Mouse (Mus musculus): ENCODE measurements at regions not wholly inside any gene's neighbourhood (a gene's known extent, or its start where the extent isn't known, plus 50 kb on each side); places are given as distances from the start of the nearest gene placed in this dataset.

DNA sequence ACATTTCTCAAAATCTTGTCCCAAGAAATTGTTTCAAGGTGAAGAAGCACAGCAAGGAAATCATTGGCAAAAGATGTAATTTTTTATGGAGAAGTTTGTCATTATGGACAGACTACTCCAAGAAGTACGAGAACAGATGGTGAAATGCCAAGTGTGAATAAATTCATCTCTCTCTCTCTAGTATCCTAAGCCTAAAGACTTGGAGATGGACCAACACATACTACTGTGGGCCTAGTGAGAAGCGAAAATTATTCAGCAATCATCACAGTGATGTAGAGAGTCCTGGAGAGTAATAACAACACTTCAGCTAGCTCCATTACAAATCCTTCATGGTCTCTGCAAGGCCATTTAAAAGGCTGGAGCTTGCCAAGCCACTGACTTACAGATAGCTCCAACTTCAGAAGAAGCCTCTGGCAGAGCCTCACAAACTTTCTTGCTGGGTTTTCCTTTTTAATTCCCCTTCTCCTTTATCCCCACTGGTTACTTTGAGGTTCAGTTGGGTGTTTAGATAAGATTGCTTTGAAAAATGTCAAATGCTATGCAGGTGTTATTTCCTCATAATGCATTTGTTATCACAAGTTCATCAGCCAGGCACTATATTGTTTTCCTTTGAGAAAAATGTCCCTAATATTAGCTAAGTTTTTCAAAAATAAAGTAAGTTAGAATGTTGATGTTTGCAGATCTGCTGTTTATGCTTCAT is 330.9 kb upstream of the Mgat4c start:
- Histone ChIP-seq H3K4me2 (replicated peaks) (no peak overlapping the region), H3K36me3 (no peaks in the 10 kb centered on the region), H3K4me3 (no peak overlapping the region), H3K27ac (replicated peaks) (no peak overlapping the region), H3K9me3 (no peaks in the 10 kb centered on the region), H3K4me1 (no peaks in the 10 kb centered on the region), H3K27me3 (no peaks in the 10 kb centered on the region), H3K9ac (replicated peaks) (no peak overlapping the region)
- 60% methylated on average over 2 of the region's 2 CpGs for WGBS
- ATAC-seq (replicated peaks), result peak; percentile 91

DNA sequence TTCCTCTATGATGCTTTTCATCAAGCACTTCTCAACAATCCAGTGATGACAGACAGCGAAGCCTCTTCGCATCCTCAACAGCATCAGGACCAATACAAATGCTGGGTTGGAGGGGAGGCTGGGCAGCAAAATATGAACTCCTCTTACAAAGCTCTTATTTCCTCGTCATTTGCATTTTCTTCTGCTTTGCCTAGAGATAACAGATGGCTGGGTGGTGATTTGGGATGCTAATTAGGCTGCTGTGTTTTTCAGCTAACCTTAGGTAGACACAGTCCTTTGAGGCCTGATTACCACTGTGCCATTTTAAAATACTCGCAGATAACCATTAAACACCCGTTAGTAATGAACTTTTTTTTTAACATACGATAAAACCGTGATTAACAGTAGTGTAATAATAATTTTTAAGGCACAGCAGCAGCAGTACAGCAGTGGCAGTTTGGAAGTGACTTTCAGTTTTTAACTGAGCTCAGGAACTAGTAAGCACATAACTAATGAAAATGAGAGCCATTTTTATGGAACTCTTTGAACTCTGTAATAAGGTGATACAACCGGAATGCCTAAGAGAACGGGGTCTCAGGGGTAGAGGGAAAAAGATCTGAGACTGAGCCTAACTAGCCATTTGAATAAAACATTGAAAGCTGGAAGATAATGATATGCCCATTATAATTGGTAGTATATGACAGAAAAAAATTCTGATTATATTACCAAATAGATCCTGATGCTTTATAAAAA is 307.3 kb upstream of the Mgat4c start:
- H3K9me3 ChIP-seq, result no peaks in the 10 kb centered on the region
- no peaks in the 10 kb centered on the region for H3K36me3 ChIP-seq
- no peak overlapping the region for H3K9ac ChIP-seq (replicated peaks)
- H3K4me2 ChIP-seq (replicated peaks), result peak overlapping the region; percentile 8; the same call in 1 of the 2 replicates
- WGBS, result 32% methylated on average over 9 of the region's 9 CpGs
- no peak overlapping the region for H3K4me3 ChIP-seq
- H3K27ac ChIP-seq (replicated peaks), result peak overlapping the region; percentile 82
- H3K27me3 ChIP-seq, result no peaks in the 10 kb centered on the region
- ATAC-seq (replicated peaks), result peak; percentile 97
- H3K4me1 ChIP-seq, result peaks cover 12% of the 10 kb centered on the region

DNA sequence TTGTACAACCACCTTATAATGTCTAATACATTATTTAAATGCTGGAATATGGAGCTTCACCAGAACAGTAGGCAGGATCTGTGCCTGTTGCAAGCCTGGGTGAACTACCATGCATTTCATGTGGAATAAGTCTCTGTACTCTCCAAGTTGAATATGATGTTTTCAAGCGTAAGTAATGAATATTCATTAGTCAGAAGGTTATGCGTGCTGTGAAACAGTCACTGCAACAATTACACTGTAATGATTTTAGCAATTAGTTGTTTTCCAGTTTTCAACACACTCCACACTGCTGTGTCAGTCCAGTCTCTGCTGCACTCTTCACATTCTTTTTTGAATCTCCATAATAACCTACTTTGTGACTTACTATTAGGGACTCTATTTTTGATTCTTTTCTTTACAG is 287.9 kb upstream of the Mgat4c start:
- ATAC-seq (replicated peaks), result peak; percentile 41; the same call in 1 of the 2 replicates
- Histone ChIP-seq H3K4me1 (no peaks in the 10 kb centered on the region), H3K27me3 (no peaks in the 10 kb centered on the region), H3K4me2 (replicated peaks) (no peak overlapping the region), H3K27ac (replicated peaks) (no peak overlapping the region), H3K36me3 (no peaks in the 10 kb centered on the region), H3K4me3 (no peak overlapping the region), H3K9me3 (no peaks in the 10 kb centered on the region), H3K9ac (replicated peaks) (no peak overlapping the region)
- whole genome bisulfite sequencing, result 28% methylated on average over 2 of the region's 2 CpGs

GRCm38 (mm10) chr10:101399206-101399605 is 282.1 kb upstream of the Mgat4c start:
- no peaks in the 10 kb centered on the region for H3K4me1 ChIP-seq
- no peak overlapping the region for H3K9ac ChIP-seq (replicated peaks)
- WGBS, result 58% methylated on average over 3 of the region's 3 CpGs
- H3K27me3 ChIP-seq, result no peaks in the 10 kb centered on the region
- no peaks in the 10 kb centered on the region for H3K9me3 ChIP-seq
- peak; percentile 76 for ATAC-seq (replicated peaks)
- H3K36me3 ChIP-seq, result no peaks in the 10 kb centered on the region
- no peak overlapping the region for H3K27ac ChIP-seq (replicated peaks)
- no peak overlapping the region for H3K4me3 ChIP-seq
- no peak overlapping the region for H3K4me2 ChIP-seq (replicated peaks)

DNA sequence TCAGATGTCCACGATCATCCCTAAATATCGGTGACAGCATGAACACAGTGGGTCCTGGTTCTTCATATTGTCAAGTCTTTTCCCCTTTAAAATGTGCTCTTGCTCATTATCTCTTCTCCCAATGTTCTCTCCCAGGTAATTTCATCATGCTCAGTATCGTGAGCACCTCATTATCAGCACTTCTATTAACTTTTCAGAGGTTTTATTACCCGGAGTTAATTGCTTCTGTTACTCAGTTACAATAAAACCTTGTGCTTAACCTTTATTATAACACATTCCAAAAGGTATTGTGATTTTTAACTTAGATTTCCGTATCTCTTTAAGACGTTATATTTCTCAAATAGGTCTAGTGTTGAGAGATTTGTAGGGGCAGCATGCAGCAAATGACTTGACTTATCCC is 266.0 kb upstream of the Mgat4c start:
- Histone ChIP-seq H3K9me3 (no peaks in the 10 kb centered on the region), H3K27ac (replicated peaks) (no peak overlapping the region), H3K4me1 (no peaks in the 10 kb centered on the region), H3K9ac (replicated peaks) (no peak overlapping the region), H3K36me3 (no peaks in the 10 kb centered on the region), H3K4me3 (no peak overlapping the region), H3K27me3 (no peaks in the 10 kb centered on the region), H3K4me2 (replicated peaks) (no peak overlapping the region)
- ATAC-seq (replicated peaks), result no peak
- 70% methylated on average over 6 of the region's 6 CpGs for WGBS

- no peaks in the 10 kb centered on the region for H3K27me3 ChIP-seq
- WGBS, result 25% methylated on average over 4 of the region's 4 CpGs
- no peak overlapping the region for H3K4me3 ChIP-seq
- no peak overlapping the region for H3K9ac ChIP-seq (replicated peaks)
- H3K27ac ChIP-seq (replicated peaks), result no peak overlapping the region
- H3K4me1 ChIP-seq, result 0 out of 2 replicates have a peak, but pooled peaks cover 3% of the 10 kb centered on the region
- H3K36me3 ChIP-seq, result no peaks in the 10 kb centered on the region
- H3K4me2 ChIP-seq (replicated peaks), result no peak overlapping the region
- no peaks in the 10 kb centered on the region for H3K9me3 ChIP-seq
- 0 out of 2 replicates have a peak, but pooled peaks have one; percentile 23 for ATAC-seq (replicated peaks)
These were observed 258.7 kb upstream of the Mgat4c start for GRCm38 (mm10) chr10:101422562-101422961.
